Mouse (Mus musculus) erythroblast, embryonic 14.5 days (primary cell): ENCODE data around the gene Gm26566.

ENCODE experiments used
- GATA1 ChIP-seq: IDR thresholded peaks from 2 replicates; pipeline ENCODE4 v1.6.1; 2012; ENCODE audit warnings: low read length, inconsistent platforms, mixed read lengths
- TAL1 ChIP-seq: IDR thresholded peaks from 3 replicates; pipeline ENCODE4 v1.6.1; 2012; ENCODE audit warnings: low read length, inconsistent platforms, mixed read lengths

DNA sequence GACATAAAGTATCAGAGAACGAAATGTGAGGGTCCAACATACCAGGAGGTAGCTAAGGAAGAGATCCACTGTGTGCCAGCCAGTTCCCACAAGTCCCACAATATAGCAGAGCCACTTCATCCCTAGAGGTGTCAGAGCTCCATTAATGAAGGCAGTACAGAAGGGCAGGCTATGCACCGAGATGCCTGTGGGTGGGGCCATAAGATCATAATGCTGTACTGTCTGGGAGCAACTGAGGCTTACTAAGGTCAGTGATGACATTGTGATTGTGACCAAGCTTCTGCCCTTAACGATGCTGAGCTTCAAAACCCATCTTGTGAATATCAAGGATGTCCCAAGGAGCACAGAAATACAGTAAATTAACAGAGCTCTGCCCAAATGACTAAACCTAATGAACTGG lies 22.6 kb downstream of the Gm26566 start:
- no peak for TF ChIP-seq GATA1
- no peak for TF ChIP-seq TAL1
